ENCODE assay signal across 24 mouse cellular contexts in the genomic region with DNA sequence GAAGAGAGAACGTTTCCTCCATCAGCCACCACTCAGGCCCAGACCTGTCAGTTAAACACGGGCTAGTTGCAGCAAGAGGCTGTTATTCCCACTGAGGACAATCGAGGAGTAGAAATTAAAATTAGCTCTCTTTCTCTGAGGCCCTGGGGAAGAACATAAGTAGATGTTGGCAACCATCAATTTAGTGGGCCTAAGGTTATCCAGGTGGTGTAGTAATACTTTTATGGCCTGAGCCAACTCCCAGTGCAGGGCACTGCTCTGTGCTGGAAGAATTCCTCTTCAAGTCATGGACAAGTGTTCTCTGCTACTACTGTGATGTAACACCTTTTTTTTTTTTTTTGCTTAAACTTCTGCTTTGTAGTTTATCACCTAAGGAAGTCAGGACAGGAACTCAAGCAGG.
"Had no signal": no experiment of that assay in that cellular context is flagged by ENCODE, and none has a peak within 500 bp of the region (broad histone marks: within the 10 kb centered on the region; RNA-seq: fewer than 3 reads in every experiment).

No protein-coding gene starts in this region.

- H3K27me3 ChIP-seq: heart, embryonic 12.5 days; hindbrain, embryonic 12.5 days; kidney, embryonic 15.5 days; limb, embryonic 13.5 days; limb, embryonic 15.5 days; liver, embryonic 12.5 days had no signal

- H3K4me2 ChIP-seq: heart, embryonic 12.5 days; hindbrain, embryonic 12.5 days; hindbrain, embryonic 14.5 days; kidney, embryonic 15.5 days; limb, embryonic 13.5 days; limb, embryonic 15.5 days; liver, embryonic 12.5 days had no signal

- DNase-seq: gastrocnemius, postnatal 14 days; gastrocnemius, postnatal 36 days; heart, adult 18-20 months; heart, postnatal 10 days; heart, postnatal 4 days; kidney, adult 11 months; kidney, adult 2 months; kidney, adult 9 months; kidney, postnatal 14 days; kidney, postnatal 36 days; layer of hippocampus, adult 9-11 months; layer of hippocampus, postnatal 36 days; left cerebral cortex, postnatal 4 days had no signal

- ATAC-seq: hindbrain, embryonic 16.5 days; inflammation-experienced regulatory T-cells, adult 6 months; liver, embryonic 12.5 days had no signal

- H3K27ac ChIP-seq: hindbrain, embryonic 10.5 days; hindbrain, embryonic 12.5 days; hindbrain, embryonic 14.5 days; kidney, embryonic 15.5 days; kidney, postnatal 0 days; limb, embryonic 13.5 days; limb, embryonic 15.5 days; liver, embryonic 12.5 days had no signal

- H3K36me3 ChIP-seq: heart, embryonic 12.5 days; hindbrain, embryonic 10.5 days; hindbrain, embryonic 12.5 days; kidney, embryonic 15.5 days; limb, embryonic 13.5 days; limb, embryonic 15.5 days; liver, embryonic 12.5 days had no signal

- H3K9me3 ChIP-seq: heart, embryonic 12.5 days; hindbrain, embryonic 10.5 days; hindbrain, embryonic 12.5 days; kidney, embryonic 15.5 days; limb, embryonic 13.5 days; limb, embryonic 15.5 days; liver, embryonic 12.5 days had no signal

- H3K4me3 ChIP-seq: heart, embryonic 12.5 days; hindbrain, embryonic 10.5 days; hindbrain, embryonic 12.5 days; kidney, embryonic 15.5 days; limb, embryonic 13.5 days; limb, embryonic 15.5 days; liver, embryonic 12.5 days had no signal

- H3K9ac ChIP-seq: heart, embryonic 12.5 days; hindbrain, embryonic 12.5 days; hindbrain, embryonic 14.5 days; kidney, embryonic 15.5 days; limb, embryonic 13.5 days; limb, embryonic 15.5 days; liver, embryonic 12.5 days had no signal

- H3K4me1 ChIP-seq: liver, embryonic 12.5 days had no signal
